Mouse (Mus musculus) spleen, adult 2 months (tissue): ENCODE results near the gene Sema6d. TPM values are rescaled to one million over a fixed set of nuclear protein-coding genes. Genes with fewer than 3 reads are reported as not detected.
"Not testable (repeated sequence)": the region's sequence is repeated elsewhere in the genome, so short reads cannot be mapped to it uniquely, and the experiment has no call there.

Source experiments
- DNase-seq, 2 experiments: peaks; one replicate each; pipeline versions ENCODE4 v3.0.0 to v3.0.0-alpha.2; 2012 to 2021; ENCODE audit warnings: low spot score in 2 of 2, low read depth in 1 of 2
- H3K27ac ChIP-seq: fragments of 200-500 bp; 2 replicates; pipeline ENCODE4 v1.5.1; 2012; ENCODE audit warnings: low read length, inconsistent platforms; ENCODE audit not compliant: insufficient read depth
- H3K27me3 ChIP-seq: fragments of 200-500 bp; 2 replicates; pipeline ENCODE4 v1.6.1; 2012; ENCODE audit warnings: mild to moderate bottlenecking, moderate library complexity, low read length, inconsistent platforms; ENCODE audit not compliant: control insufficient read depth, insufficient read depth
- H3K36me3 ChIP-seq: fragments of 200-500 bp; 2 replicates; pipeline ENCODE4 v1.6.1; 2012; ENCODE audit warnings: mild to moderate bottlenecking, low read length, inconsistent platforms; ENCODE audit not compliant: control insufficient read depth, insufficient read depth
- H3K4me1 ChIP-seq: fragments of 200-500 bp; 2 replicates; pipeline ENCODE4 v1.6.1; 2011; ENCODE audit warnings: inconsistent platforms; ENCODE audit not compliant: control insufficient read depth, insufficient read depth, insufficient read length
- H3K4me3 ChIP-seq: fragments of 200-500 bp; 2 replicates; pipeline ENCODE4 v1.5.1; 2011; ENCODE audit warnings: mild to moderate bottlenecking, inconsistent platforms; ENCODE audit not compliant: insufficient read depth, insufficient read length; ENCODE audit errors: extremely low read depth
- CTCF ChIP-seq: fragments of 200-500 bp; IDR thresholded peaks from 2 replicates; pipeline ENCODE4 v1.5.1; 2011; ENCODE audit warnings: mild to moderate bottlenecking, inconsistent platforms; ENCODE audit not compliant: insufficient read depth, insufficient read length, insufficient replicate concordance; ENCODE audit errors: extremely low read depth
- POLR2A ChIP-seq: fragments of 200-500 bp; IDR thresholded peaks from 2 replicates; pipeline ENCODE4 v1.6.1; 2011; ENCODE audit warnings: low read depth, low read length, inconsistent platforms
- WGBS: fragments of 180-500 bp; shearing (Covaris S2); methylation state at CpG from one replicate; pipeline ENCODE4 v1.1.7; 2018; 5-methylcytosine and 5-hydroxymethylcytosine counted together
- polyA plus RNA-seq: library from polyadenylated mRNA; depleted of rRNA; stranded (reverse); fragments of >200 nt; gene quantifications from 2 replicates; pipeline ENCODE4 v1.2.3, GENCODE M21; 2012

Gene Sema6d
- polyA plus RNA-seq, 1 experiment: 8.9 TPM

DNA sequence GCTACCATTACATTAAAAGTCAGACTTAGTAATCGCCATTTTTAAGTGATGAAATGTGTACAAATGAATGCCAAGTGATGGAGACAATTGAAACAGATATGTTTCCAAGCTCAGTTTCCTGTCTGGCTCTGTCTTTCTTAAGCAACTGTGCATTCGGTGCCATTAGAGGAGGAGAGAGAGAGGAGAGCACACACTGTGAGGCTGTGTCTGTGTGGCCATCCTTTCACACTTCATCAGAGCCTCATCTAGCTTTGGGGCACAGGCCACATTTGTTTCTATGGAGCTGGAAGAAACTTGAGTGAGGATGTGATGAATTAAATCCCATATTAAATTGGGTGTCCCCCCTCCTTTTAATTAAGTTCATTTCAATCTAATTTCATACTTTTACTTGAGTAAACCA lies 218.8 kb downstream of the Sema6d start:
- Histone ChIP-seq H3K36me3 (no peaks in the 10 kb centered on the region), H3K27me3 (no peaks in the 10 kb centered on the region), H3K4me1 (no peaks in the 10 kb centered on the region), H3K4me3 (no peak overlapping the region), H3K27ac (no peak overlapping the region)
- TF ChIP-seq CTCF (no peak), POLR2A (no peak)
- no peak for DNase-seq
- 80% methylated on average over 2 of the region's 2 CpGs for WGBS

GRCm38 (mm10) chr2:124309361-124310128 lies 219.8 kb downstream of the Sema6d start:
- DNase-seq: no peak
- TF ChIP-seq POLR2A (no peak), CTCF (no peak)
- H3K36me3 ChIP-seq: no peaks in the 10 kb centered on the region
- no peak overlapping the region for H3K4me3 ChIP-seq
- H3K27me3 ChIP-seq: no peaks in the 10 kb centered on the region
- WGBS: 93% methylated on average over 6 of the region's 6 CpGs
- no peaks in the 10 kb centered on the region for H3K4me1 ChIP-seq
- H3K27ac ChIP-seq: no peak overlapping the region

- Histone ChIP-seq H3K27ac (no peak overlapping the region), H3K4me3 (no peak overlapping the region), H3K36me3 (no peaks in the 10 kb centered on the region), H3K27me3 (no peaks in the 10 kb centered on the region), H3K4me1 (no peaks in the 10 kb centered on the region)
- TF ChIP-seq CTCF (no peak), POLR2A (no peak)
- DNase-seq: no peak
- 55% methylated on average over 5 of the region's 5 CpGs for WGBS
These were observed 232.9 kb downstream of the Sema6d start for GRCm38 (mm10) chr2:124322528-124323215.

- TF ChIP-seq POLR2A: no peak
- TF ChIP-seq CTCF: no peak
- no peaks in the 10 kb centered on the region for H3K36me3 ChIP-seq
- WGBS: 81% methylated on average over 6 of the region's 6 CpGs
- H3K4me3 ChIP-seq: no peak overlapping the region
- H3K4me1 ChIP-seq: no peaks in the 10 kb centered on the region
- no peak for DNase-seq
- no peak overlapping the region for H3K27ac ChIP-seq
- H3K27me3 ChIP-seq: no peaks in the 10 kb centered on the region
These were observed 234.4 kb downstream of the Sema6d start for GRCm38 (mm10) chr2:124324107-124324724.

DNA sequence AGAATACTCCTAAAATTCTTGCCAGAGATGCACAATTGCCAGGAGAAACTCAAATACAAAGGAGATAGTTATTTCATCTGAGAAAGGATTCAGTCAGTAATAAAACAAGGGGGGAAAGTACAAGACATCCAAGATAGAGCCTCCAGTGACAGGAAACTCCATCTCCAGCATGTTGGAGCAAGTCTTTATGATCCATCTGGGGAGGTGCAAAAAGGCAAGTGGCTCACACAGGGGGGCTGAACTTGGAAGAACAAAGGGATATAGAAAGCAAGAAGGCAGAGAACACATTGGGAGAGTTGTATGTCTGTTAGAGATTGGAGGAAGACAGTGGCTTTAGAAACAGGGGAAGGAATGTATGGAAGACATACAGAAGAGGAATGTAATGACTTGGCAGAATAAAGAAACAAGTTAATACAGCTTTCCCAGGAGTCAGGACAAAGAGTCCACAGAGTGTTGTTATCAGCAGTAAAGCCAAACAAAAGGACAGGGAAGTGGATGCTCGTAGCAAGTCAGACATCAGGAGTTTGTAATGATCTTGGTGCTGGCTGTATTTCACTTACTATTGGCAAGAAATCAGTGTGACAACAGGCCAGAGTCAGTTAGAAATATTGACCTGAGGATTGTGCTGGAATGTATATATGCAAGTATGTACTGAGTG lies 239.8 kb downstream of the Sema6d start:
- 80% methylated on average over 1 of the region's 1 CpGs for WGBS
- no peak for TF ChIP-seq POLR2A
- no peak for TF ChIP-seq CTCF
- DNase-seq: no peak
- H3K4me3 ChIP-seq: no peak overlapping the region
- no peaks in the 10 kb centered on the region for H3K27me3 ChIP-seq
- no peak overlapping the region for H3K27ac ChIP-seq
- no peaks in the 10 kb centered on the region for H3K36me3 ChIP-seq
- no peaks in the 10 kb centered on the region for H3K4me1 ChIP-seq

DNA sequence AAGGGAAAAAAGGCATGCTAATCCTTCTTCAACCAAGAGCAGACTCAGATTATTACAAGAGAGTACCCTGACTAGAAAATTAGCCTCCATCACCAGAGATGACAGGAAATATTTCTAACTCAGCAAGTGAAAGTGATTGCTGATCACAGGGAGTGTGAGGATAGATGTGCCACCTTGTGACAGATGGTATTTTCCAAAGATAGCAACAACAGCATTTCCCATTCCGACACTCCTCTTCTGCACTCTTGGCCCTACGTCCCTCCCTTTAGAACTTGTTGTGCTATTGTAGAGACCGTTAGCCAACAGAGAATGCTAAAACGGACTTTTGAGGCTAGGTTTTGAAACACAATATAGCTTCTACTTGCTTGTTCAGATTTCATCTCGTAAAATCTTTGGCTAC lies 243.1 kb downstream of the Sema6d start:
- Histone ChIP-seq H3K36me3 (no peaks in the 10 kb centered on the region), H3K27me3 (no peaks in the 10 kb centered on the region), H3K4me1 (no peaks in the 10 kb centered on the region), H3K4me3 (no peak overlapping the region), H3K27ac (no peak overlapping the region)
- TF ChIP-seq POLR2A (no peak), CTCF (no peak)
- WGBS: 87% methylated on average over 5 of the region's 5 CpGs
- DNase-seq: no peak

- WGBS: 85% methylated on average over 2 of the region's 2 CpGs
- not testable (repeated sequence) for DNase-seq, H3K27me3 ChIP-seq, H3K4me3 ChIP-seq, H3K36me3 ChIP-seq, H3K27ac ChIP-seq, H3K4me1 ChIP-seq
These were observed 244.9 kb downstream of the Sema6d start for GRCm38 (mm10) chr2:124334655-124335054.
